Mouse (Mus musculus) liver, adult 2 months (tissue): ENCODE results near the gene 1600015I10Rik.

ENCODE experiments used
- CTCF ChIP-seq: fragments of 200-500 bp; IDR thresholded peaks from 2 replicates; pipeline ENCODE4 v1.5.1; 2011; ENCODE audit warnings: low read depth, low read length, control low read depth
- POLR2A ChIP-seq: fragments of 200-500 bp; IDR thresholded peaks from 2 replicates; pipeline ENCODE4 v1.6.1; 2011; ENCODE audit warnings: low read length, control low read depth; ENCODE audit not compliant: insufficient read depth; ENCODE audit errors: extremely low read depth

DNA sequence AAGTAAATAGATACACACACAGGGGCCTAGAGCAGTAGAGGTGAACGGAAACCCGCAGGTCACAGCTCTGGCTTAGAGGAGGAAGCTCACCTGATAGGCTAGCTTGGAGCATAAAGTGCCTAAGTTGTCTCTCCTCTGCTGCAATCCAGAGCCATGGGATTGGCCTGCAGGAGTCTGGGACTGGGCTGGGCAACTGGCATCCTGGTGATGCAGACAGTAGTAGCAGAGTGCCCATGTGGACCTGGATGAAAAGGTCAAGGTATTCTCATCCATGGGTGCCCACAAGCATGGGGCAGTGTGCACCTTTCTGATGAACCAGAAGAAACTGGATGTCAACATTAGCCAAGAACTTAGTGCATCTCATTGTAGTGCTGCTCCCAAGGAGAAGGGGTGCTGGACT, 16.1 kb upstream of the 1600015I10Rik start:
- TF ChIP-seq CTCF (no peak), POLR2A (no peak)
